Mouse (Mus musculus): ENCODE results near the gene Hhatl.

GRCm38 (mm10) chr9:121823991-121824390 is 31.7 kb upstream of the Hhatl start:
- TF ChIP-seq POLR2A (IDR thresholded peaks at IDR 0.05; ENCODE audit: insufficient read depth, low read depth, low read length) = no peak
- no peak for TF ChIP-seq CTCF (IDR thresholded peaks at IDR 0.05)
- TF ChIP-seq EP300 (IDR thresholded peaks at IDR 0.05; ENCODE audit: insufficient read depth, low read depth, low read length) = no peak
